Mouse (Mus musculus) CH12.LX (cell line): ENCODE results near the gene Snrnp200. TPM values are rescaled to one million over a fixed set of nuclear protein-coding genes. Genes with fewer than 3 reads are reported as not detected.
A peak's percentile ranks its signal among the peaks of the same experiment; 100 is the strongest.
"Not testable (repeated sequence)": the region's sequence is repeated elsewhere in the genome, so short reads cannot be mapped to it uniquely, and the experiment has no call there.

Source experiments
- DNase-seq: peaks from one replicate; pipeline ENCODE4 v3.0.0-alpha.2; 2013; ENCODE audit errors: extremely low read depth
- H3K27ac ChIP-seq: 2 replicates; pipeline ENCODE4 v1.5.1; 2012; ENCODE audit warnings: low read depth, mild to moderate bottlenecking, control low read depth, moderate library complexity; ENCODE audit not compliant: insufficient read depth
- H3K27me3 ChIP-seq: replicated peaks from 2 replicates; pipeline ENCODE3; 2012; ENCODE audit warnings: inconsistent platforms
- H3K36me3 ChIP-seq, 2 experiments: replicated peaks in 1 of 2; 2 replicates each; pipeline versions ENCODE3 to v1.6.1; 2012; ENCODE audit warnings: inconsistent platforms in 1 of 2, low read length in 1 of 2, mild to moderate bottlenecking in 1 of 2, mixed read lengths in 1 of 2, moderate library complexity in 1 of 2; ENCODE audit not compliant: control insufficient read depth in 1 of 2, insufficient read depth in 1 of 2
- H3K4me1 ChIP-seq, 2 experiments: 2 replicates each; pipeline ENCODE4 v1.6.1; 2012; ENCODE audit warnings: inconsistent platforms in 1 of 2, moderate library complexity in 1 of 2; ENCODE audit not compliant: insufficient read depth in 2 of 2, control insufficient read depth in 1 of 2
- H3K4me2 ChIP-seq: 2 replicates; pipeline ENCODE4 v1.6.1; 2012; ENCODE audit warnings: low read depth, mild to moderate bottlenecking, control low read depth; ENCODE audit not compliant: poor library complexity, insufficient read depth, severe bottlenecking
- H3K4me3 ChIP-seq, 3 experiments: fragments of 150-350 bp in 1 of 3; sonication (generic) in 1 of 3; replicated peaks in 1 of 3; 2 replicates each; pipeline versions ENCODE3 to v1.5.1; 2011 to 2012; ENCODE audit warnings: low read depth in 2 of 3, low read length in 2 of 3, mild to moderate bottlenecking in 2 of 3, moderate library complexity in 2 of 3, control low read depth in 1 of 3, improper control_type of control experiment in 1 of 3, inconsistent platforms in 1 of 3, mixed read lengths in 1 of 3; ENCODE audit not compliant: poor library complexity in 1 of 3
- H3K79me2 ChIP-seq: replicated peaks from 2 replicates; pipeline ENCODE4 v1.6.1; 2012; ENCODE audit warnings: mild to moderate bottlenecking, moderate library complexity; ENCODE audit not compliant: control insufficient read depth, poor library complexity, insufficient read depth, severe bottlenecking; ENCODE audit errors: extremely low read depth
- H3K9ac ChIP-seq: 2 replicates; pipeline ENCODE4 v1.6.1; 2012; ENCODE audit warnings: low read depth, mild to moderate bottlenecking, control low read depth, moderate library complexity; ENCODE audit not compliant: insufficient read depth
- H3K9me3 ChIP-seq: replicated peaks from 2 replicates; pipeline ENCODE3; 2012; ENCODE audit warnings: low read length, inconsistent platforms, mixed read lengths
- CHD2 ChIP-seq: IDR thresholded peaks from 2 replicates; pipeline ENCODE4 v1.6.1; 2011; ENCODE audit warnings: low read length, improper control_type of control experiment
- CTCF ChIP-seq, 2 experiments: IDR thresholded peaks in 1 of 2; conservative IDR thresholded peaks in 1 of 2; 2 replicates each; pipeline ENCODE4 v1.5.1; 2011 to 2012; ENCODE audit warnings: low read depth in 2 of 2, low read length in 2 of 2, improper control_type of control experiment in 1 of 2, inconsistent platforms in 1 of 2, mild to moderate bottlenecking in 1 of 2, moderate library complexity in 1 of 2
- HCFC1 ChIP-seq: IDR thresholded peaks from 2 replicates; pipeline ENCODE4 v1.6.1; 2012; ENCODE audit warnings: low read depth, mild to moderate bottlenecking, inconsistent platforms, low read length, improper control_type of control experiment
- KAT2A ChIP-seq: IDR thresholded peaks from 2 replicates; pipeline ENCODE4 v1.6.1; 2012; ENCODE audit warnings: low read length, improper control_type of control experiment, inconsistent platforms; ENCODE audit not compliant: insufficient replicate concordance
- MEF2A ChIP-seq: IDR thresholded peaks from 2 replicates; pipeline ENCODE4 v1.6.1; 2014; ENCODE audit warnings: low read depth, mild to moderate bottlenecking, inconsistent platforms, low read length, improper control_type of control experiment, borderline replicate concordance
- MXI1 ChIP-seq: IDR thresholded peaks from 2 replicates; pipeline ENCODE4 v1.6.1; 2011; ENCODE audit warnings: mild to moderate bottlenecking, low read depth, low read length, improper control_type of control experiment
- MYC ChIP-seq: IDR thresholded peaks from 2 replicates; pipeline ENCODE4 v1.6.1; 2011; ENCODE audit warnings: low read depth, mild to moderate bottlenecking, improper control_type of control experiment, low read length
- NELFE ChIP-seq: IDR thresholded peaks from 2 replicates; pipeline ENCODE4 v1.6.1; 2011; ENCODE audit warnings: low read depth, low read length, improper control_type of control experiment
- POLR2AphosphoS2 ChIP-seq: IDR thresholded peaks from 2 replicates; pipeline ENCODE4 v1.6.1; 2011; ENCODE audit warnings: low read depth, low read length, improper control_type of control experiment
- RAD21 ChIP-seq: IDR thresholded peaks from 2 replicates; pipeline ENCODE4 v1.6.1; 2011; ENCODE audit warnings: low read depth, mild to moderate bottlenecking, low read length, improper control_type of control experiment, moderate library complexity
- SIN3A ChIP-seq: IDR thresholded peaks from 2 replicates; pipeline ENCODE4 v1.6.1; 2012; ENCODE audit warnings: low read length, improper control_type of control experiment, inconsistent platforms
- TBP ChIP-seq: conservative IDR thresholded peaks from 2 replicates; pipeline ENCODE4 v1.6.1; 2011; ENCODE audit warnings: low read depth, low read length, improper control_type of control experiment
- TCF12 ChIP-seq: IDR thresholded peaks from 2 replicates; pipeline ENCODE4 v1.6.1; 2014; ENCODE audit warnings: low read depth, mild to moderate bottlenecking, inconsistent platforms, low read length, improper control_type of control experiment
- USF1 ChIP-seq: IDR thresholded peaks from 2 replicates; pipeline ENCODE4 v1.6.1; 2014; ENCODE audit warnings: low read depth, mild to moderate bottlenecking, inconsistent platforms, low read length, improper control_type of control experiment
- ZC3H11A ChIP-seq: IDR thresholded peaks from 2 replicates; pipeline ENCODE4 v1.6.1; 2012; ENCODE audit warnings: low read depth, mild to moderate bottlenecking, inconsistent platforms, low read length, improper control_type of control experiment
- ZNF384 ChIP-seq: IDR thresholded peaks from 2 replicates; pipeline ENCODE4 v1.6.1; 2012; ENCODE audit warnings: low read depth, low read length, improper control_type of control experiment, inconsistent platforms
- dilution Hi-C: fragments of 300-500 bp; cut with MboI; formaldehyde crosslinking; loops from 2 replicates; pipeline ENCODE4 v1.14.3; 2020; ENCODE audit warnings: low sequenced_read_pairs; ENCODE audit not compliant: extremely low pct_unique_long_range_greater_than_20kb, extremely low pct_ligation_motif_present
- in situ Hi-C: fragments of 300-500 bp; cut with MboI; formaldehyde crosslinking; loops from 3 replicates; pipeline ENCODE4 v1.14.3; 2019; ENCODE audit warnings: low sequenced_read_pairs, low pct_ligation_motif_present, low pct_unique_long_range_greater_than_20kb, mixed read lengths
- polyA plus RNA-seq: library from polyadenylated mRNA; unstranded; fragments of >175 nt; gene quantifications from 2 replicates; pipeline ENCODE4 v1.2.1, GENCODE M21; 2012; ENCODE audit warnings: low read depth; ENCODE audit not compliant: insufficient read length
- total RNA-seq, 2 experiments: library from RNA; depleted of rRNA; stranded (reverse); fragments of 300-350 nt in 1 of 2; fragments of >200 nt in 1 of 2; gene quantifications; 2 replicates each; pipeline ENCODE4 v1.2.3; 2012 to 2014

Gene Snrnp200
- total and polyA plus RNA-seq, 3 experiments: 74.3 to 102 (median 90.3) TPM

DNA sequence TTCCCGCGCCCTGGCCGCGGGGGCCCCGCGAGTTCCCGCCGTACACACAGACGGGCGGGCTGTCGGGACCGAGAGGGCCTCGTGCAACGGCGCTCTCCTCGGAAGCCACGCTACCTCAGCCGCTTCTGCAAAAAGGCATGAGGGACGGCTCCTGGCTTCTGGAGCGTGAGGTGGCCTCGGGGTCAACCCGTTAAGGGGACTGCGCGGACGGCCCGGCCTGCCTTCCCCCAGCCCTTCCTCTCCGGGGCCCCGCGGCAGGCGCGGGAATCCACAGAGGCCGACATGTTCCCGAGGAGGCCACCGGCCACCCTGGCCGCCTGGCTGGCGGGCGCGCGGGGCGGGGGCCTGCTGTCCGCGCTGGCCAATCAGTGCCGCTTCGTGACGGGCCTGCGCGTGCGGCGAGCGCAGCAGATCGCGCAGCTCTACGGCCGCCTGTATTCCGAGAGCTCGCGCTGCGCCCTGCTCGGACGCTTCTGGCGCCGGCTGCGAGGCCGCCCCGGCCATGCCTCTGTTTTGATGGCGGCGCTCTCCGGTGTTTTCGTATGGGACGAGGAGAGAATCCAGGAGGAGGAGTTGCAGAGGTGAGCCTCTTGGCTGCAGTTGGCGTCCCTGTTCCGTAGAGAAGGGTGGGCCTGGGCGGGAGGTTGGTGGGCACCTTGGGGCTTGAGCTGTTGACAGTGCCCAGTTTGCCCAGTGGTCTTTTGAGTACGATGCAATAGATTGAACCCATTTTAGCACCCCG, 62.3 kb downstream of the Snrnp200 start (continued):
- TF ChIP-seq KAT2A (no peak), CTCF (conservative IDR thresholded peaks at IDR 0.05 in 1 of 2, IDR thresholded peaks at IDR 0.05 in 1 of 2; ENCODE audit: low read depth in 2 of 2, low read length in 2 of 2) (no peak), USF1 (no peak), TCF12 (no peak), NELFE (peak; percentile 61), SIN3A (peak; percentile 91), ZNF384 (no peak)

- in situ Hi-C loops: no loop called here
- peaks cover 46% of the 10 kb centered on the region for H3K79me2 ChIP-seq
Observed at GRCm38 (mm10) chr2:127271042-127271515, 62.9 kb downstream of the Snrnp200 start.

DNA sequence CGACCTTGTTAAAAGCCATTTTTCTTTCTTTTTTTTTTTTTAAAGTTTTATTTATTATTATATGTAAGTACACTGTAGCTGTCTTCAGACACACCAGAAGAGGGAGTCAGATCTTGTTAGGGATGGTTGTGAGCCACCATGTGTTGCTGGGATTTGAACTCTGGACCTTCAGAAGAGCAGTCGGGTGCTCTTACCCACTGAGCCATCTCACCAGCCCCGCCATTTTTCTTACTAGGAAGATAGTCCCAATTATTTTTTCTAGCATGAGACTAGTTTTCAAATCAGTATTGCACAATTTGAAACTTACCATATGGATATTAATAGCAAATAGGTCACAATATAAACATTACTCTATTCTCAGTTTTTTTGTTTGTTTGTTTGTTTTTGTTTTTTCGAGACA, 63.9 kb downstream of the Snrnp200 start:
- H3K4me1 ChIP-seq: peaks cover 3 to 44% of the 10 kb centered on the region in 2 experiments; a peak in 3 of 4 replicates
- H3K4me2 ChIP-seq, H3K27ac ChIP-seq, H3K9me3 ChIP-seq, H3K9ac ChIP-seq, dilution Hi-C loops, in situ Hi-C loops, H3K27me3 ChIP-seq, DNase-seq: not testable (repeated sequence)
- H3K36me3 ChIP-seq: peaks cover 0 to 20% of the 10 kb centered on the region in 2 experiments
- H3K4me3 ChIP-seq: peak overlapping the region in 1 of 3 experiments; percentile 64
- TF ChIP-seq TBP: 0 out of 2 replicates have a peak, but pooled peaks have one; percentile 37
- H3K79me2 ChIP-seq: peaks cover 53% of the 10 kb centered on the region

More at GRCm38 (mm10) chr2:127271042-127271515, 62.9 kb downstream of the Snrnp200 start:
- Histone ChIP-seq H3K9me3 (no peaks in the 10 kb centered on the region), H3K27ac (0 out of 2 replicates have a peak overlapping the region, but pooled peaks have one; percentile 11), H3K4me1 (peaks cover 3 to 42% of the 10 kb centered on the region in 2 experiments; a peak in 3 of 4 replicates), H3K9ac (peak overlapping the region; percentile 75), H3K4me2 (peak overlapping the region; percentile 95), H3K4me3 (peak overlapping the region; percentile 64 to 95 (median 94)), H3K36me3 (peaks cover 0 to 23% of the 10 kb centered on the region in 2 experiments), H3K27me3 (no peaks in the 10 kb centered on the region)
- dilution Hi-C loops: no loop called here
- TF ChIP-seq MYC (no peak), RAD21 (no peak), HCFC1 (0 out of 2 replicates have a peak, but pooled peaks have one; percentile 21), CHD2 (no peak), POLR2AphosphoS2 (no peak), SIN3A (peak; percentile 64; the same call in 1 of the 2 replicates), ZC3H11A (no peak), MEF2A (peak; percentile 28; the same call in 1 of the 2 replicates), MXI1 (peak; percentile 50; the same call in 1 of the 2 replicates), KAT2A (no peak)
- peak; percentile 39 for DNase-seq
